Mouse (Mus musculus) hindbrain, embryonic 16.5 days (tissue): ENCODE results near the gene Mreg. TPM values are rescaled to one million over a fixed set of nuclear protein-coding genes. Genes with fewer than 3 reads are reported as not detected.
"Not testable (repeated sequence)": the region's sequence is repeated elsewhere in the genome, so short reads cannot be mapped to it uniquely, and the experiment has no call there.

Experiments
- ATAC-seq: fragments of 200-750 bp; cut with Nextera tagmentation; 2 replicates; pipeline ENCODE4 v1.8.0; 2017; ENCODE audit warnings: moderate TSS enrichment, moderate library complexity
- H3K27ac ChIP-seq: fragments of 300-500 bp; sonication (generic); 2 replicates; pipeline ENCODE4 v1.5.1; 2014; ENCODE audit warnings: low read depth, mild to moderate bottlenecking, control low read depth, low read length, moderate library complexity
- H3K27me3 ChIP-seq: fragments of 300-500 bp; sonication (generic); replicated peaks from 2 replicates; pipeline ENCODE4 v1.6.1; 2014; ENCODE audit warnings: low read length; ENCODE audit not compliant: control insufficient read depth, insufficient read depth
- H3K36me3 ChIP-seq: fragments of 300-500 bp; sonication (generic); 2 replicates; pipeline ENCODE4 v1.6.1; 2014; ENCODE audit warnings: mild to moderate bottlenecking, low read length, moderate library complexity, mixed read lengths; ENCODE audit not compliant: control insufficient read depth, insufficient read depth
- H3K4me1 ChIP-seq: fragments of 300-500 bp; sonication (generic); 2 replicates; pipeline ENCODE4 v1.6.1; 2014; ENCODE audit warnings: low read depth, low read length; ENCODE audit not compliant: control insufficient read depth, insufficient read depth
- H3K4me2 ChIP-seq: fragments of 300-500 bp; sonication (generic); 2 replicates; pipeline ENCODE4 v1.6.1; 2014; ENCODE audit warnings: mild to moderate bottlenecking, low read length, control low read depth, moderate library complexity
- H3K4me3 ChIP-seq: fragments of 300-500 bp; sonication (generic); 2 replicates; pipeline ENCODE4 v1.5.1; 2014; ENCODE audit warnings: mild to moderate bottlenecking, low read length, control low read depth, moderate library complexity
- H3K9ac ChIP-seq: fragments of 300-500 bp; sonication (generic); 2 replicates; pipeline ENCODE4 v1.6.1; 2014; ENCODE audit warnings: low read depth, mild to moderate bottlenecking, control low read depth, low read length, moderate library complexity
- H3K9me3 ChIP-seq: fragments of 300-500 bp; sonication (generic); 2 replicates; pipeline ENCODE4 v1.6.1; 2014; ENCODE audit warnings: mild to moderate bottlenecking, low read length, moderate library complexity; ENCODE audit not compliant: control insufficient read depth
- WGBS: fragments of 180-500 bp; shearing (Covaris S2); extraction: QIAGEN DNeasy Blood & Tissue Kit; methylation state at CpG from one replicate; pipeline ENCODE4 v1.1.7; 2014; 5-methylcytosine and 5-hydroxymethylcytosine counted together
- polyA plus RNA-seq: library from polyadenylated mRNA; unstranded; fragments of >200 nt; fragmentation: Nextera tagmentation; extraction: Ambion mirVana; gene quantifications from 2 replicates; pipeline ENCODE4 v1.2.1, GENCODE M21; 2015

Mreg gene
- 2.2 and 2.7 TPM in 2 replicates for polyA plus RNA-seq

- Histone ChIP-seq H3K27ac (peak within 1 kb of the TSS; percentile 1; the same call in 1 of the 2 replicates), H3K4me3 (peak within 1 kb of the TSS; percentile 66)
These were observed at the start of gene Mreg for GRCm38 (mm10) chr1:72211701-72212699. TSS of gene Mreg (minus strand) at chr1:72212307.

GRCm38 (mm10) chr1:72256381-72257256 lies 44.5 kb upstream of the Mreg start:
- H3K9ac ChIP-seq: peak overlapping the region; percentile 71; the same call in 1 of the 2 replicates
- no peak for ATAC-seq
- H3K27me3 ChIP-seq: no peaks in the 10 kb centered on the region
- peak overlapping the region; percentile 44 for H3K4me3 ChIP-seq
- peak overlapping the region; percentile 51 for H3K4me2 ChIP-seq
- H3K36me3 ChIP-seq: no peaks in the 10 kb centered on the region; the same call in 1 of the 2 replicates
- peak overlapping the region; percentile 74 for H3K27ac ChIP-seq
- peaks cover 16% of the 10 kb centered on the region for H3K4me1 ChIP-seq
- WGBS: 74% methylated on average over 9 of the region's 9 CpGs
- H3K9me3 ChIP-seq: no peaks in the 10 kb centered on the region

More at GRCm38 (mm10) chr1:72211701-72212699, at the start of gene Mreg:
- peaks cover 5% of the 10 kb centered on the region for H3K4me1 ChIP-seq
- H3K4me2 ChIP-seq: peak within 1 kb of the TSS; percentile 80
- peak; percentile 82 for ATAC-seq
- H3K36me3 ChIP-seq: no peaks in the 10 kb centered on the region
- under 1% methylated on average over 54 of the region's 89 CpGs for WGBS
- H3K9me3 ChIP-seq: no peaks in the 10 kb centered on the region
- H3K27me3 ChIP-seq: no peaks in the 10 kb centered on the region
- peak within 1 kb of the TSS; percentile 66 for H3K9ac ChIP-seq

- Histone ChIP-seq H3K4me2 (peak overlapping the region; percentile 51), H3K4me1 (peaks cover 16% of the 10 kb centered on the region), H3K4me3 (peak overlapping the region; percentile 44), H3K9ac (peak overlapping the region; percentile 71), H3K9me3 (no peaks in the 10 kb centered on the region), H3K27me3 (no peaks in the 10 kb centered on the region), H3K36me3 (no peaks in the 10 kb centered on the region), H3K27ac (peak overlapping the region; percentile 74)
- ATAC-seq: no peak
- WGBS: 23% methylated on average over 11 of the region's 11 CpGs
These were observed 43.7 kb upstream of the Mreg start for GRCm38 (mm10) chr1:72255854-72256175.

GRCm38 (mm10) chr1:72255062-72255853 lies 43.2 kb upstream of the Mreg start:
- no peaks in the 10 kb centered on the region for H3K36me3 ChIP-seq
- H3K27me3 ChIP-seq: no peaks in the 10 kb centered on the region
- H3K4me3 ChIP-seq: peak overlapping the region; percentile 44
- peak overlapping the region; percentile 51 for H3K4me2 ChIP-seq
- peak overlapping the region; percentile 74 for H3K27ac ChIP-seq
- 3% methylated on average over 12 of the region's 15 CpGs for WGBS
- peak; percentile 85 for ATAC-seq
- no peaks in the 10 kb centered on the region for H3K9me3 ChIP-seq
- H3K9ac ChIP-seq: peak overlapping the region; percentile 71
- peaks cover 16% of the 10 kb centered on the region for H3K4me1 ChIP-seq

GRCm38 (mm10) chr1:72254545-72255061 lies 42.5 kb upstream of the Mreg start:
- H3K4me2 ChIP-seq: peak overlapping the region; percentile 51
- no peaks in the 10 kb centered on the region for H3K9me3 ChIP-seq
- peak; percentile 93 for ATAC-seq
- peak overlapping the region; percentile 44 for H3K4me3 ChIP-seq
- under 1% methylated on average over 35 of the region's 35 CpGs for WGBS
- H3K27ac ChIP-seq: peak overlapping the region; percentile 74
- H3K9ac ChIP-seq: peak overlapping the region; percentile 71; the same call in 1 of the 2 replicates
- no peaks in the 10 kb centered on the region for H3K36me3 ChIP-seq
- peaks cover 16% of the 10 kb centered on the region for H3K4me1 ChIP-seq
- H3K27me3 ChIP-seq: no peaks in the 10 kb centered on the region

GRCm38 (mm10) chr1:72253881-72254491 lies 41.9 kb upstream of the Mreg start:
- peak overlapping the region; percentile 71; the same call in 1 of the 2 replicates for H3K9ac ChIP-seq
- peak overlapping the region; percentile 51 for H3K4me2 ChIP-seq
- peak overlapping the region; percentile 74 for H3K27ac ChIP-seq
- WGBS: 31% methylated on average over 11 of the region's 11 CpGs
- H3K36me3 ChIP-seq: no peaks in the 10 kb centered on the region
- H3K27me3 ChIP-seq: no peaks in the 10 kb centered on the region
- H3K4me3 ChIP-seq: peak overlapping the region; percentile 44
- peaks cover 16% of the 10 kb centered on the region for H3K4me1 ChIP-seq
- no peaks in the 10 kb centered on the region for H3K9me3 ChIP-seq
- ATAC-seq: peak; percentile 13; the same call in 1 of the 2 replicates

- H3K4me1 ChIP-seq: peaks cover 13% of the 10 kb centered on the region
- H3K9me3 ChIP-seq: no peaks in the 10 kb centered on the region
- H3K27me3 ChIP-seq: no peaks in the 10 kb centered on the region
- H3K27ac ChIP-seq: no peak overlapping the region
- WGBS: 80% methylated on average over 1 of the region's 1 CpGs
- ATAC-seq: no peak
- H3K4me2 ChIP-seq: no peak overlapping the region
- no peak overlapping the region for H3K9ac ChIP-seq
- H3K36me3 ChIP-seq: no peaks in the 10 kb centered on the region
- H3K4me3 ChIP-seq: no peak overlapping the region
These were observed 39.7 kb upstream of the Mreg start for GRCm38 (mm10) chr1:72251806-72252205.

GRCm38 (mm10) chr1:72248226-72248737 lies 36.2 kb upstream of the Mreg start:
- not testable (repeated sequence) for H3K9me3 ChIP-seq, H3K4me3 ChIP-seq, ATAC-seq, H3K36me3 ChIP-seq, H3K9ac ChIP-seq, H3K4me2 ChIP-seq, H3K4me1 ChIP-seq, H3K27me3 ChIP-seq, H3K27ac ChIP-seq
- WGBS: 39% methylated on average over 9 of the region's 9 CpGs
